Mouse (Mus musculus) thymus, adult 18-20 months (tissue): ENCODE measurements around the gene Pianp.

ENCODE experiments used
- DNase-seq, 2 experiments: peaks; one replicate each; pipeline ENCODE4 v3.0.0; 2022; ENCODE audit warnings: mixed read lengths in 2 of 2

The Pianp gene

GRCm38 (mm10) chr6:124996551-124997501 is at the start of gene Pianp:
Gene Pianp, plus strand, starts transcription at chr6:124996694.
- peak; percentile 53 to 55 for DNase-seq

DNA sequence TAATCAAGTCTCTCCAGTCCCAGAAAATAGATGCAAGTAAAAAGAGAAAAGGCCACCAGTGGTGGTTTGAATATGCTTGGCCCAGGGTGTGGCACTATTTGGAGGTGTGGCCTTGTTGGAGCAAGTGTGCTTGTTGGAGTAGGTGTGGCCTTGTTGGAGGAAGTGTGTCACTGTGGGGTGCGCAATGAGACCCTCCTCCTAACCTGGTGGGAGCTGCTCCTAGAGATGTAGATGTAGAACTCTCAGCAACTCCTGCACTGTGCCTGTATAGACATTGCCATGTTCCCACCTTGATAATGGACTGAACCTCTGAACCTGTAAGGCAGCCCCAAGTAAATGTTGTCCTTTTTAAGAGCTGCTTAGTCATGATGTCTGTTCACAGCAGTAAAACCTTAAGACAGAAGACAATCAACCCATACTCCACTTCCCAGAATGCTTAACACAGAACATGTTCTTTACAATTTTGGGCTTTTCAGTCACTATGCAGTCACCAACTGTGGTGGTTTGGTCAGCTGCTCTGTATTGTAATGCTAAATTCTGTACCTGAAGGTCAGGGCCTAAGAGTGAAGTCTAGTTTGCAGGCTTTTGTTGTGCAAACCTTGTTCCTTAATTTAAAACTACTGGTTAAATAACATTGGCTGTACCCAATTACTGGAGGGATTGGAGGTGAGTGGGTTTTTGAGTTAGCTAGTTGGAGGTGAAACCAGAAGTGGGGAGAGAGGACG is 42.3 kb upstream of the Pianp start:
- no peak for DNase-seq

- no peak for DNase-seq
Measured at GRCm38 (mm10) chr6:124955212-124955611, 41.3 kb upstream of the Pianp start.

DNA sequence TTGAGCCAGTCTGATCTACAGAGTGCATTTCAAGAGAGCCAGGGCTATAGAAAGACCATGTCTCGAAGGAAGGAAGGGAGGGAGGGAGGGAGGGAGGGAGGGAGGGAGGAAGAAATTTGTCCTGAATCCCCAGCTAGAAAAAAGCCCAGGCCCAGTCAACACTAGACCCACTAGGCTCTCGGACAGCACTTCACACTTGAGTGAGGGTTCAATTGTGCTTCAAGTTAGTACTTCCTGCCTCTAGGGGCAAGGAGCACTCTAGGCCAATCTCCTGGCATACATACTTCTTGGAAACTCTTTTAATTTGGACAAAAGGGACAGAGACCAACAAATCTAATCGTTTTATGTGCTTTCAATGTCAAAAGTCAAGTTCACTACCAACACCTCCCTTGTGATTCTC is 38.4 kb upstream of the Pianp start:
- DNase-seq = no peak

DNA sequence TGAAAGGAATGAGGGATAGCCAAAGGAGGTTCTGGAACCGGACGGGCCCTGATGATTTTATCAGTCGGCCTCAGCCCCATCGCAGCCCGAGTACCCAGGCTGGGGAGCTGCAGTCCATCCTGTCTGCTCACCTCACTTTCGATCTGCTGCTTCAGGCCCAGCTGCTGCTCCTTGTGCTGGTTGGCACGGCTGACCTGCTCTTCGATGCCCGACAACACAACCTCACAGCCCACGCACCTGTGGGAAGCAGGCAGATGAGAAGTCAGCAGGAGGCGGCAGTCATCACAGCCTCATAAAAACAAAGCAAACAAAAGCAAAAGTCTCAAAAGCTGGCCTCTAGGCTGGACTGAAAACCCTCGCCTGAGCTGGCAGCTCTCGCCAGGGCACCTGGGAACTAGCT is 36.5 kb upstream of the Pianp start:
- no peak for DNase-seq

DNA sequence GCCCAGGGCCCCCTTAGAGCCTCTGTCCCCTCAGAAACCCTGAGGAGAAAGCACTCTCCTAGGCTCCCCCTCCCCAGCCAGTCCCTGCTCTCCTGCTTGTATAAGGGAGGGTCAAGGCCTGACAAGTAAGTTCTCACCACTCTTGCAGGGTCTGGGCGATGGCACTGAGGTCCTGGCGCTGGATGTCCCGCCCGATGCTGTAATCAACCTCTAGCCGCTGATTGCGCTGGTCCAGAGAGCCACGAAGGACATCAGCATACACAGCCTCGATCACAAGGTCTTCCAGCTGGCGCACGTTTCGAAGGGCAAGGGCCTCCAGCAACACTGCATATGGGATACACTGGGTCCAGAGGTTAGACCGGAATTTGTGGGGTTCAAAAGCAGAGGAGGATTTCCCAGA is 35.5 kb upstream of the Pianp start:
- DNase-seq = no peak

- no peak for DNase-seq
Measured at GRCm38 (mm10) chr6:124964638-124965037, 31.9 kb upstream of the Pianp start.

- peak; percentile 94 to 95 for DNase-seq
Measured at GRCm38 (mm10) chr6:124965088-124965719, 31.3 kb upstream of the Pianp start, which contains the start of gene Cops7a. Gene Cops7a, minus strand, starts transcription at chr6:124965538.

- no peak for DNase-seq
Measured at GRCm38 (mm10) chr6:124965747-124966146, 30.7 kb upstream of the Pianp start.

DNA sequence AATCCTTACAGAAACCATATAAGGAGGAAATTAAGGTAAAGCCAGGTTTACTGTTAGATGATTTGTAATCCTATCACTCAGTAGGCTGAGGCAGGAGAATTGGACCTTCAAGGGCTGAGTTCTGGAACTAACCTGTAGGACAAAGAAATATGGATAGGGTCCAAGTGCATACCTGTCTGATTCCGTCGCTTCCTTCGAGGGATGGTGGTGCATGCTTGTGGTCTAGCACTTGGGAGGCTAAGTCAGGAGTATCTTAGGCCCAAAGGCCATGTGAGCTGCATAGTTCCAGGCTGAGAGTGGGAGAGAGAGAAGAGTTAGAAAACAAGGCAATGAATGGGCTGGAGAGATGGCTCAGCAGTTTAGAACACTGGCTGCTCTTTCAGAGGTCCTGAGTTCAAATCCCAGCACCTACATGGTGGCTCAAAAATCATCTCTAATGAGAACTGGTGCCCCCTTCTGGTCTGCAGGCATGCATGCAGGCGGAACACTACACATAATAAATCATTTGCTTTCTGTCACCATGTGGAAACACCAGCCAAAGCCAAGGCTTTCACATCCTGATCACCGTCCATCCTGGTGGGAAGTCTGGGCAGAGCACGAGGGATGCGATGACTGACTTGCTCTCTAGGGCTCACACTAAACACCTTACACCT is 29.9 kb upstream of the Pianp start:
- peak in 1 of 2 experiments; percentile 11 for DNase-seq

GRCm38 (mm10) chr6:124967766-124968165 is 28.7 kb upstream of the Pianp start:
- DNase-seq = peak; percentile 8 to 16

- DNase-seq = no peak
Measured at GRCm38 (mm10) chr6:124992241-124992640, 4.3 kb upstream of the Pianp start.

DNA sequence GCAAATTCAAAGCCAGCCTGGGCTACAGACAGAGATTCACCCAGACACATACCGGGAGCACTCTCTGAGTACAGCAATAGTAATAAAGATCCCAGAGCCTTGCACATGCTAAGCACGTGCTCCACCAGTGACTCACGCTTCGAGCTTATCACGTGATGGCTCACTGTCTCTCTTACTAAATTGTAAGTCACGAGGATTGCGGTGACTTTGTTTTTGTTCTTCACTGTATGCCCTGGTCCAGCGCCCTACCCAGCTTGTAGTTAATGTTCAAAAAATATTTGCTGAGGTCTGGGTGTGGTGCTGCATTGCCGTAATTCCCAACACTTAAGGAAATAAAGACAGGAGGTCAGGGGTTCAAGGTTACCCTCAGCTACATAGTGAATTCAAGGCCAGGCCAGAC is 3.1 kb upstream of the Pianp start:
- DNase-seq = no peak

- DNase-seq = no peak
Measured at GRCm38 (mm10) chr6:124993876-124994275, 2.6 kb upstream of the Pianp start.

DNA sequence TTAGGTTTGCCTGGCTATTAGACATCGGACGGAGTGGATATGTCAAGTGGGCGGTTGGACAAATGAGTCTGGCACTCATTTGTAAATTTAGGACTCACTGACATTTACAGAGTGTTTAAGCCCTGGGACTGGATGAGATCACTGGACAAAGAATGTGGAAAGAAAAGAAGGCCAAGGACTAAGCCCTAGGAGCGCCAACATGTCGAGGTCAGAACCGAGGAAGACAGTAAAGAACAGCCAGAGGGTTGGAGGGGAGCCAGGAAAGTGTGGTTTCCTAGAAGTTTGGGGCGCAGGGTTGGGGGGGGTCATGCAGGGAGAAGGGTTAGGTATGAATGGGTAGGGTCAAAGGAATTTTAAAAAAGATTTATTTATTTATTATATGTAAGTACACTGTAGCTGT is 1.2 kb upstream of the Pianp start:
- no peak for DNase-seq

GRCm38 (mm10) chr6:124995831-124996403 is 577 bp upstream of the Pianp start:
- no peak for DNase-seq

DNA sequence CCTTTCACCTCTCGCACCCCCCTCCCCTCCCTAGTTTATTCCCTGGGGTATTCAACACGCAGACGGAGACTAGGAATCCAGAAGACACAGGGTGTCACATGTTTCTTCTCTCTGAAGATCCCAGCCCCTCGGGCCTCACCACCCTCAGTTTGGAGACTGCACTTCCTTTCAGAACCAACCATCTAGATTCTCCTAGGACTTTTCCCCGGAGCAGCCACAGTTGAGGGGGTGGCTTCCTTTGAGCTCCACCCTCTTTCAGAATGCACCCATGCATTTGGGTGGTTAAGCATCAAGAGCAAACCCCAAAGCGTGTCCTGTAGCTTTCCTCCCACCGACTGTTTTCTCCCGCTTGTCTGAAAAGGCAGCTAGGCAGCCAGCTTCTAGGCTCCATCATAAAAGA is 1.6 kb downstream of the Pianp start:
- DNase-seq = no peak

DNA sequence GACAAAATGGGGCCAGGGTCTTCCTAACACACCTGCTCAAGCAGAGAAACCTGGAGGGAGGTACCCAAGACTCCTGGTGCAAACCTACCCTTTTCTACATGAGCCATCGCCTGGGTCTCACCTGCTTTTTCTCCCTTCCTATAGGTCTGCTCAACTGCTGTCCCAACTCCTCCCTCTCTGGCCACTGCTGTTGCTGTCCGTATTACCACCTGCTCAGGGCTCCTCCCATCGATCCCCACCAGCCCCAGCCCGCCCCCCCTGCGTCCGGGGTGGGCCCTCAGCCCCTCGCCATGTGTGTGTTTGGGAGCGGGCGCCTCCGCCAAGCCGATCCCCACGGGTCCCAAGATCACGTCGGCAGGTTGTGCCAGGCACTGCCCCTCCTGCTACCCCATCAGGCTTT is 2.6 kb downstream of the Pianp start:
- no peak for DNase-seq

DNA sequence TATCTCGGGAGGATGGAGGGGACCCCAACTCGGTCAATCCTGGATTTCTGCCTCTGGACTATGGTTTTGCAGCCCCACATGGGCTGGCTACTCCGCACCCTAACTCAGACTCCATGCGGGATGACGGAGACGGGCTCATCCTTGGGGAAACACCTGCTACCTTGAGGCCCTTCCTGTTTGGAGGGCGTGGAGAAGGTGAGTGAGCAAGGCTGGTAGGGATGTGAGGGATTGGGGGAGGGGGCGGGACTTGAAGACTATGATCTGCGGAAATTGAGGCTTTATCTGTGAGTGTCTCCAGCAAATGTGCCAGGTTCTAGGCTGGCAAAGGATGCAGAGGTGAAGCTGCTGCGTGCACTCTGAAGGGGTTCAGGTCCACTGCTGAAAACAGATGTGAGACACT is 3.1 kb downstream of the Pianp start:
- DNase-seq = no peak

DNA sequence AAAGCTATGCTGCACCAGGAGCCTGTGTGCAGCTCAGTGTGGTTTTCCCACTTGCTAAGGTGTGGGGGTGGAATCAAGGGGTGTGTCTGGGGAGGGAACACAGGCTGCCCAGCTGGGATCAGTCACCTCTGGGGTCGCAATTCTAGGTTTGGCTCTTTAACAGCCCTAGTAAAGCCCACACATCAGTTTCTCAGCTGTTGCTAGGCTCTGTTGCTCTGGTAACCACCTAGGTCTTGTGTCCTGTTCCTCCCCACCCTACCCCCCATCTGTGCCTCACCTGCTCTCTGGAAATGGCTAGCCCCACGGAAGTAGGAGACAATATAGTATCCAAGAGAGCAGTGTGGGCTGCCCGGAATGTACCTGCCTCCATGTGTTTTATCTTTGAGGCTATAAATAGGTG is 7.2 kb downstream of the Pianp start:
- DNase-seq = no peak

DNA sequence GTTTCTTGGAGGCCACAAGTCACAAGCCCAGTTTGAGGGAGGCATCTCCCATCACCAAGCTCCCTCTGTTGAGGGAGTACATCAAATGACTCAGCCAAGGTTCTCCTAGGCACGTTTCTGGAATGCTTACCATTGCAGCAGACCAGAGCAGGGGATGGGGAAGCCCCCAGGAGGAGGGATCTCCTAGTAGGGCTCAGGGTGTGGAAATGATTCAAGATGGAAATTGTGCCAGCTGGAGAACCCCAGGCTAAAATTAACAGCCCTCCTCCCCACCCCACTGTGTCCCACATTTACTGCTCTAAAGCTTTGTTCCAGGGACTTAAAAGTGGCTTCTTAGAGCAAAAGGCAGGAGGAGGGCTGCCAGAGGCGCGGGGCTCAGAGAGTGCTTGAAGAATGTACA is 8.6 kb downstream of the Pianp start:
- DNase-seq = no peak

DNA sequence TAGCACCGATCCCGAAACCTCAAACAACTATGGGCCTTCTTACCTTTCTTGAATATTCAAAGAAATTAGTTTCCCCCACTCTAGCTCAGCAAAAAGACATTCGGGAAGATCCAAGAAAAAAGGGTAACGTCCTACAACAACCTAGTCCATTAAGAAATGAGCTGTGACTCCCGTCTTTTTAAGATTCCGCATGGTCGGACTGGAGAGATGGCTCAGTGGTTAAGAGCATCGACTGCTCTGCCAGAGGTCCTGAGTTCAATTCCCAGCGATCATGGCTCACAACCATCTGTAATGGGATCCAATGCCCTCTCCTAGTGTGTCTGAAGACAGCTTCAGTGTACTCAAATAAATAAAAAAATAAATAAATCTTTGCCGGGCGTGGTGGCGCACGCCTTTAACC is 11.6 kb downstream of the Pianp start:
- DNase-seq = no peak
